Mouse (Mus musculus): ENCODE data around the gene Rin2.

- TF ChIP-seq POLR2A (IDR thresholded peaks at IDR 0.05; ENCODE audit: borderline replicate concordance, extremely low read depth, insufficient read depth, insufficient read length, poor library complexity, severe bottlenecking) (no peak), CTCF (IDR thresholded peaks at IDR 0.05; ENCODE audit: borderline replicate concordance, extremely low read depth, insufficient read depth, insufficient read length) (no peak)
Observed at GRCm38 (mm10) chr2:145737196-145737595, 62.2 kb downstream of the Rin2 start.
